Mouse (Mus musculus): ENCODE results near the gene Fmo6. TPM values are rescaled to one million over a fixed set of nuclear protein-coding genes. Genes with fewer than 3 reads are reported as not detected.
A peak's percentile ranks its signal among the peaks of the same experiment; 100 is the strongest.

The Fmo6 gene
- total RNA-seq, 4 experiments from 2014 or later: not detected

GRCm38 (mm10) chr1:162914932-162915556 is 22.3 kb downstream of the Fmo6 start:
- DNase-seq (ENCODE audit: low spot score in 2 of 2): no peak

GRCm38 (mm10) chr1:162912085-162912484 is 25.2 kb downstream of the Fmo6 start:
- no peak for DNase-seq (ENCODE audit: low spot score in 2 of 2)

- no peak for DNase-seq (ENCODE audit: low spot score in 2 of 2)
Observed at GRCm38 (mm10) chr1:162901879-162902278, 35.4 kb downstream of the Fmo6 start.

GRCm38 (mm10) chr1:162897838-162898811 is 39.2 kb downstream of the Fmo6 start, which contains the start of gene Fmo2:
Gene Fmo2 (minus strand): TSS chr1:162898726.
- no peak for DNase-seq (ENCODE audit: low spot score in 2 of 2)

GRCm38 (mm10) chr1:162895900-162896299 is 41.4 kb downstream of the Fmo6 start:
- peak in 1 of 2 experiments; percentile 60 for DNase-seq (ENCODE audit: low spot score in 2 of 2)

GRCm38 (mm10) chr1:162893014-162893413 is 44.3 kb downstream of the Fmo6 start:
- no peak for DNase-seq (ENCODE audit: low spot score in 2 of 2)

GRCm38 (mm10) chr1:162891980-162892451 is 45.3 kb downstream of the Fmo6 start:
- no peak for DNase-seq (ENCODE audit: low spot score in 2 of 2)

- no peak for DNase-seq (ENCODE audit: low spot score in 2 of 2)
Observed at GRCm38 (mm10) chr1:162888646-162889045, 48.7 kb downstream of the Fmo6 start.

GRCm38 (mm10) chr1:162887644-162888043 is 49.7 kb downstream of the Fmo6 start:
- DNase-seq (ENCODE audit: low spot score in 2 of 2): no peak

GRCm38 (mm10) chr1:162886138-162886816 is 51.0 kb downstream of the Fmo6 start:
- no peak for DNase-seq (ENCODE audit: low spot score in 2 of 2)

GRCm38 (mm10) chr1:162882681-162883080 is 54.6 kb downstream of the Fmo6 start:
- no peak for DNase-seq (ENCODE audit: low spot score in 2 of 2)

- DNase-seq (ENCODE audit: low spot score in 2 of 2): peak; percentile 7 to 31
Observed at GRCm38 (mm10) chr1:162879595-162880369, 57.5 kb downstream of the Fmo6 start.

GRCm38 (mm10) chr1:162875091-162875490 is 62.2 kb downstream of the Fmo6 start:
- DNase-seq (ENCODE audit: low spot score in 2 of 2): no peak

- no peak for DNase-seq (ENCODE audit: low spot score in 2 of 2)
Observed at GRCm38 (mm10) chr1:162871701-162872311, 65.5 kb downstream of the Fmo6 start.

GRCm38 (mm10) chr1:162870978-162871377 is 66.3 kb downstream of the Fmo6 start:
- DNase-seq (ENCODE audit: low spot score in 2 of 2): no peak

GRCm38 (mm10) chr1:162867396-162867795 is 69.9 kb downstream of the Fmo6 start:
- DNase-seq (ENCODE audit: low spot score in 2 of 2): no peak

All from layer of hippocampus, adult 8-10 months (tissue).